Mouse (Mus musculus) forebrain, embryonic 10.5 days (tissue): ENCODE results near the gene Crb3. TPM values are rescaled to one million over a fixed set of nuclear protein-coding genes. Genes with fewer than 3 reads are reported as not detected.
"Not testable (repeated sequence)": the region's sequence is repeated elsewhere in the genome, so short reads cannot be mapped to it uniquely, and the experiment has no call there.

Experiments
- DNase-seq: peaks from one replicate; pipeline ENCODE4 v3.0.0-alpha.2; 2017; ENCODE audit warnings: low spot score; ENCODE audit errors: extremely low spot score
- H3K27ac ChIP-seq: fragments of 300-500 bp; sonication (generic); 2 replicates; pipeline ENCODE4 v1.5.1; 2016; ENCODE audit warnings: mild to moderate bottlenecking
- H3K27me3 ChIP-seq: fragments of 300-500 bp; sonication (generic); 2 replicates; pipeline ENCODE4 v1.6.1; 2016; ENCODE audit warnings: mild to moderate bottlenecking; ENCODE audit not compliant: poor library complexity, severe bottlenecking
- H3K36me3 ChIP-seq: fragments of 300-500 bp; sonication (generic); replicated peaks from 2 replicates; pipeline ENCODE4 v1.6.1; 2016; ENCODE audit warnings: mild to moderate bottlenecking, moderate library complexity
- H3K4me1 ChIP-seq: fragments of 300-500 bp; sonication (generic); 2 replicates; pipeline ENCODE4 v1.6.1; 2016
- H3K4me3 ChIP-seq: fragments of 300-500 bp; sonication (generic); 2 replicates; pipeline ENCODE4 v1.5.1; 2016; ENCODE audit warnings: mild to moderate bottlenecking, moderate library complexity
- H3K9me3 ChIP-seq: fragments of 300-500 bp; sonication (generic); 2 replicates; pipeline ENCODE4 v1.6.1; 2016; ENCODE audit warnings: mild to moderate bottlenecking, moderate library complexity
- WGBS: fragments of 180-500 bp; shearing (Covaris S2); methylation state at CpG from one replicate; pipeline ENCODE4 v1.1.7; 2016; 5-methylcytosine and 5-hydroxymethylcytosine counted together
- polyA plus RNA-seq: library from polyadenylated mRNA; unstranded; fragments of >200 nt; fragmentation: Nextera tagmentation; extraction: Ambion mirVana; gene quantifications from 2 replicates; pipeline ENCODE4 v1.2.1, GENCODE M21; 2016

The Crb3 gene
- polyA plus RNA-seq, 1 experiment from 2014 or later: 3.6 TPM

DNA sequence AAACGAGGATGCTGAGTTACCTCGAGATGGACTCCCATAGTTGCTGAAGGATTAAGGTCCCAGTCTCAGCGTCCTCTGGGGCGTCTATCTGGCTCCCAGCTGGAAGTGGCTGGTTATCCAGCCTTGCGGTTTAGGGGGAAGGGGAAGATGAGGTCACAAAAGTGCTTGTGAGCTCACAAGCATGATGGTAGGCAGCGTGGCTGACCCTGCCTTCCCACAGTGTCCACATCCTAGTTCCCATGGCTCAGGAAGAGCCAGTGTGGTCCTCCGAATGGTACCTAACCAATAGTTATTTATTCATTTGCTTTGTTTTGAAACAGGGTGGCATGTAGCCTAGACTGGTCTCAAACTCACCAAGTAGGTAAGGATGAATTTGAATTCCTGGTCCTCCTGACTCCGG is 17.4 kb upstream of the Crb3 start, which contains the start of gene Slc25a41:
Gene Slc25a41 (minus strand): TSS at position 101 of the 400 bp plus-strand sequence.
- WGBS: 73% methylated on average over 8 of the region's 8 CpGs
- DNase-seq: no peak
- Histone ChIP-seq H3K36me3 (peaks cover 18% of the 10 kb centered on the region), H3K27me3 (peaks cover 25% of the 10 kb centered on the region), H3K4me1 (no peaks in the 10 kb centered on the region), H3K4me3 (no peak within 1 kb of the TSS), H3K27ac (no peak within 1 kb of the TSS), H3K9me3 (no peaks in the 10 kb centered on the region)

DNA sequence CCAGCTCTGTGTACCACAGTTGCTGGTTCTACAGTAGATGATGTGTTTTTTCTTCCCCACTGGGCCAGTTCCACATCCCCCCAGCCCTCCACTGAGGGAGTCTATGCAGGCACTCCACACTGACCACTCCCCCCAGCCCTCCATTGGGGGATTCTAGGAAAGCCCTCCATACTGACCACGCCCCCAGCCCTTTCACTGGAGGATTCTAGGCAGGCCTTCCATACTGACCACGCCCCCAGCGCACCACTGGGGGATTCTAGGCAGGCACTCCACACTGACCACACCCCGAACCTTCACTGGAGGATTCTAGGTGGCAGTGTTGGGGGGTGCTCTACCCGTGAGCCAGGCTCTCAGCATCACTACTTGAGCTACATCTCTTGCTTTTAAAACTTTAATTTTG is 11.5 kb upstream of the Crb3 start:
- Histone ChIP-seq H3K36me3 (peaks cover 68% of the 10 kb centered on the region), H3K9me3 (no peaks in the 10 kb centered on the region; the same call in 1 of the 2 replicates), H3K4me1 (no peaks in the 10 kb centered on the region), H3K27ac (no peak overlapping the region), H3K27me3 (no peaks in the 10 kb centered on the region), H3K4me3 (no peak overlapping the region)
- DNase-seq: no peak
- WGBS: 37% methylated on average over 5 of the region's 5 CpGs

DNA sequence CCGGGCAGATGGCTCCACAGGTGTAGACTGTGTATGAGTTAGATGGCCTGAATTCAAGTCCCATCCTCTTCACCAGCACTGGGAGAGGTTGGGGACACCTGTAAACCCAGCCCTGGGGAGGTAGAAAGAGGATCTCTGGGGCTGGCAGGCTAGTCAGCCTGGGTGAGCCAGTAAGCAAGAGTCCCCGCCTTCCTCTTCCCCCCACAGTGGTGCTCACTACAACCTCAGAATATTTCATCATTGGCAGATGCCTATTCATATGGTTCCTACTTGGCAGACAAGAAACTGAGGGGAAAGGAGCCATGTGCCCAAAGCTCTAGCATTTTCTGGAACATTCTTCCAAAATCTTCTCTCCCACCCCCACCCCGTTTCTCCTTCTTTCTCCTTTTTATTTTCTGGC is 10.1 kb upstream of the Crb3 start:
- Histone ChIP-seq H3K4me1 (no peaks in the 10 kb centered on the region), H3K4me3 (no peak overlapping the region), H3K27ac (no peak overlapping the region), H3K9me3 (no peaks in the 10 kb centered on the region; the same call in 1 of the 2 replicates), H3K36me3 (peaks cover 82% of the 10 kb centered on the region), H3K27me3 (no peaks in the 10 kb centered on the region)
- WGBS: 95% methylated on average over 3 of the region's 3 CpGs
- DNase-seq: no peak

DNA sequence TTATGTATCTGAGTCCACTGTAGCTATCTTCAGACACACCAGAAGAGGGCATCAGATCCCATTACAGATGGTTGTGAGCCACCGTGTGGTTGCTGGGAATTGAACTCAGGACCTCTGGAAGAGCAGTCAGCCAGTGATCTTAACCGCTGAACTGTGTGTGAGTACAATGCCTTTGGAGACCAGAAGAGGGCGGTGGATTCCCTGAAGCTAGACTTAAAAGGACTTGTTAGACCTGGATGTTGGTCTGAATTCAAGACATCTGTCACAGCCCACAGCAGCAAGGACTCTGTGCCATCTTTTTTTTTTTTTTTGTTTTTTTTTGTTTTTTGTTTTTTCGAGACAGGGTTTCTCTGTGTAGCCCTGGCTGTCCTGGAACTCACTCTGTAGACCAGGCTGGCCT is 7.2 kb upstream of the Crb3 start:
- H3K9me3 ChIP-seq, H3K4me3 ChIP-seq, H3K27me3 ChIP-seq, H3K27ac ChIP-seq, H3K4me1 ChIP-seq, DNase-seq: not testable (repeated sequence)
- peaks cover 90% of the 10 kb centered on the region for H3K36me3 ChIP-seq
- 82% methylated on average over 4 of the region's 4 CpGs for WGBS

DNA sequence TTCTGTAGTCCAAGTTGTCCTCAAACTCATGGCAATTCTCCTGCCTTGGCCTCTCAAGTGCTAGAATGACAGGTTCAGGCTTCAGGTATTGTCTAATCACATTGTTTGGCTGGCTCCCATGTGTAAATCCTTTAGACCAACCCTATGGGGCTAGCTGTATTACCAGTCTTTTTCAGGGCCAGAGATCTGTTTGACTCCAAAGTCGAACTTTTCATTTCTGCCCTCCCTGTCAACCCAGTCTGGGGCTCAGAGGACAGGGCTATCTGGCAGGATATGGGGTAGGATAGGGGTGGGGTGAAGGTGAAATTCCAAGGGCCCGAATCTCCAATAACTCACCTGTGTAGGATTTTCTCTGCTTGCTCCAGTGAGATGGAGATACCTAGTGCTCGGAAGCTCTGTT is 2.7 kb upstream of the Crb3 start:
- peaks cover 21% of the 10 kb centered on the region for H3K27me3 ChIP-seq
- 89% methylated on average over 3 of the region's 3 CpGs for WGBS
- no peak overlapping the region for H3K27ac ChIP-seq
- peaks cover 63% of the 10 kb centered on the region for H3K36me3 ChIP-seq
- H3K4me1 ChIP-seq: peaks cover 33% of the 10 kb centered on the region
- no peak for DNase-seq
- H3K9me3 ChIP-seq: no peaks in the 10 kb centered on the region; the same call in 1 of the 2 replicates
- no peak overlapping the region for H3K4me3 ChIP-seq

DNA sequence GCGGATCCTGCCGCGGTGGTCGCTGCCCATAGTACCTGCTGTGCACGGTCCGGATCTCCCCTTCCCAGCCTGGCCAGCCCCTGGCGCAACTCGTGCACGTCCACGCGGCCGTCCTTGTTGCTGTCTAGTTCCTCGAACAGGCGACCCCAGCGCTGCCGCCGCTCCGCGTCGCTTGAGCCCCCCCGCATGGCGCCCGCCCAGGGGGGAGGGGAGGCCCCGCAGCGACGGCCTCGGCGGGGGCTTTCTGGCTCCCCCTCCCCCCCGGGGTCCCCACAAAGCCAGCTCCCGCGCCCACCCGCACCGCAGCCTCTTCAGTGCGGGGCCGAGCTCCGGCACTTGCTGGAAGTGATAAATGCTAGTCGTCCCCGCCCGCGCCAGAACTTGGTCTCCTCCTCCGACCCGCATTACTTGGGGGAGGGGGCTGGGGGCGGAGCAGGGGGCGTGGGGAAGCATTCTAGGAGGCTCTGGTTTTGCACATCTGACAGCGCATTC is 627 bp downstream of the Crb3 start, which contains the start of gene Slc25a23:
Gene Slc25a23 (minus strand): TSS at position 378 of the 492 bp plus-strand sequence.
- H3K36me3 ChIP-seq: peaks cover 30% of the 10 kb centered on the region
- DNase-seq: peak; percentile 85
- peak within 1 kb of the TSS; percentile 89 for H3K4me3 ChIP-seq
- peak within 1 kb of the TSS; percentile 92 for H3K27ac ChIP-seq
- peaks cover 52% of the 10 kb centered on the region for H3K27me3 ChIP-seq
- H3K9me3 ChIP-seq: no peaks in the 10 kb centered on the region
- WGBS: under 1% methylated on average over 21 of the region's 45 CpGs
- H3K4me1 ChIP-seq: peaks cover 46% of the 10 kb centered on the region

DNA sequence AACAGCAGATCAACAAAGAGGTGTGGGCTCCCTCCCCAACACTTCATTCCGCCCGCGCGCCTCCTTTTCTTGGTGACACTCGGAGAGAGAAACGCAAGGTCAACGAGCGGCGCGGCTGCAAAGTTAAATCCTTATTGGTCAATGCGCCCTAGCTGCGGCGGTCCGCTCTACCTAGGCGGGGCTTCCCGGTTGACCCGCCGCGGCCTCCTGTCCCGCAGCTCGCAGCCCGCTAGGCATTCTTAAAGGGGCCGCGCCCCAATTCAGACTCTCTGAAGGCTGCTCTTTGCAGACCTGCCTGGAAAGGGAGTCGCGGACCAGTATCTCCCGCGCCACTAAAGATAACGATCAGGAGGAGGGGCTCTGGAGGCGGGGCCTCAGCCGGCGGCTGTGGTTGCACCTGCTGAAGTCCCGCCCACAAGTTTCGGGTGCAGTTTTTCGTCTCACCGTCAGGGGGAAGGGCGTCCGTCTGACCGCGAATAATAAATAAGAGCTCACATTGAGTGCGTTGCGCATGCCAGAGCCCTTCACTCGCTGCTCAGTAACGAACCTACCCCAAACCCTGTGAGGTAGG is 1.4 kb downstream of the Crb3 start:
- Histone ChIP-seq H3K4me1 (peaks cover 46% of the 10 kb centered on the region), H3K9me3 (no peaks in the 10 kb centered on the region), H3K27me3 (peaks cover 60% of the 10 kb centered on the region), H3K36me3 (peaks cover 22% of the 10 kb centered on the region), H3K4me3 (peak overlapping the region; percentile 89), H3K27ac (peak overlapping the region; percentile 92)
- WGBS: under 1% methylated on average over 44 of the region's 44 CpGs
- peak; percentile 95 for DNase-seq

DNA sequence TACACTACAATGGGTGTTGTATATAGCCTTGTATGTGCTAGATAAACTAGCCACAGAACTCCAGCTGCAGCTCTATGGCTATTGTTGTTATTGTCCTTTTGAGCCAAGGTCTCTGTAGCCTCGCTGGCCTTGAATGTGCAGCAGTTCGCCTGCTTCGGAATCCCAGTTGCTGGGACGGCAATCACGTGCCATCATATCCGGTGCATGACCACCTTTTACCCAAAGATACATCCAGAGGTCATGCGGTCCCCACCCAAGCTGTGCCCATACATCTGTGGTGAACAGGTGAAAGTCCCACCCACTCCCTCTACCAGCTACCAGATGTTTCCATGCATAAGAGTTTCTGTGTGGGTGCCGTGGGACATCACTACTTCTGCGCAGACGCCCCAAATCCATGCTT is 2.2 kb downstream of the Crb3 start:
- H3K4me1 ChIP-seq: peaks cover 46% of the 10 kb centered on the region
- 38% methylated on average over 10 of the region's 10 CpGs for WGBS

DNA sequence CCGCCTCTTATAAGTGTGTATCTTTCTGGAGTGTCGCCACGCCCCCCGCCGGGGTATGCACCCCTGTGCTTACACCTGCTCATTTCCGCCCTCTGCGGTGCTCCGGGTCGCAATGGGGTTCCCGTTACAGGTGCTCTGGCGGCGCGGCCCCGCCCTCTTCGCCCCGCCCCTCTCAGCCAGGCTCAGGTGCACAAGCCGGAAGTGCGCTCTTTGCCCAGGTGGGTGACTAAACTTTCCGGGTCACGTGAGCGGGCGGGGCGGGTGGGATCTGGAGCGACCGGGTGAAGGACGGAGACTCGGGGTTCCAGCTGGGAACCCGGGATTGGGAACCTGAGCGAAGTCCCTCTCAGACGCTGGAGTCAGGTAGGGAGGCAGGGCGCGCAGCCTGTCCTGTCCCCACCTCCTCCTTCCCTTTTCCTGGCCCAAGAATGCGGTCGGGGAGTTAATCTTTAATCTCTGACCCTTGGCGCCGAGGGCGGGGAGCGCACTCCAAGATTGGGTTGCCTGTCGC is 3.2 kb downstream of the Crb3 start:
- DNase-seq: no peak
- Histone ChIP-seq H3K36me3 (peaks cover 9% of the 10 kb centered on the region), H3K27ac (0 out of 2 replicates have a peak overlapping the region, but pooled peaks have one; percentile 25), H3K4me1 (peaks cover 46% of the 10 kb centered on the region), H3K9me3 (no peaks in the 10 kb centered on the region), H3K27me3 (peaks cover 77% of the 10 kb centered on the region), H3K4me3 (peak overlapping the region; percentile 49)
- 1% methylated on average over 39 of the region's 39 CpGs for WGBS

More for the DNA sequence above, 2.2 kb downstream of the Crb3 start:
- Histone ChIP-seq H3K36me3 (peaks cover 15% of the 10 kb centered on the region), H3K27me3 (peaks cover 68% of the 10 kb centered on the region), H3K4me3 (peak overlapping the region; percentile 89), H3K27ac (no peak overlapping the region), H3K9me3 (no peaks in the 10 kb centered on the region)
- no peak for DNase-seq

DNA sequence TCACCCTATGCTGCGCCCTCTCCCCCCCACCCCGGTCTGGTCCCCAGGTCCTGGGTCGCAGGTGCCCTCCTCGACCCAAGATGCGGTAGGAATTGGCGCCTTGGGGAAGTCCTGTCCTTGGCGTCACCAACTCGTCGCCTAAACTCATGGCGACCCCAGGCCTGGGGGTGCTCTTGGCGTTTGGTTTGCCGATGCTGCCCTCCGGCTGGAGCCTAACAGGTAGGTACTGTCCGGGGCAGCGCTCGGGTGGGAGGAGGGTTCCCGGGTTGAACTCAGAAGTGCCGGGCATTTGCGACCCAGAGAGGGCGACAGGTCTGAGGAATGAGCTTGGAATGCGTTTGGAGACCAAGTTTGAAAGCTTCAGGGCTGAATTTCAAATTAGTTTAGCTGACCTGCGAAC is 3.6 kb downstream of the Crb3 start:
- Histone ChIP-seq H3K27ac (0 out of 2 replicates have a peak overlapping the region, but pooled peaks have one; percentile 25), H3K9me3 (no peaks in the 10 kb centered on the region), H3K4me1 (peaks cover 46% of the 10 kb centered on the region), H3K36me3 (peaks cover 5% of the 10 kb centered on the region), H3K4me3 (peak overlapping the region; percentile 49), H3K27me3 (peaks cover 80% of the 10 kb centered on the region)
- DNase-seq: no peak
- under 1% methylated on average over 22 of the region's 22 CpGs for WGBS

DNA sequence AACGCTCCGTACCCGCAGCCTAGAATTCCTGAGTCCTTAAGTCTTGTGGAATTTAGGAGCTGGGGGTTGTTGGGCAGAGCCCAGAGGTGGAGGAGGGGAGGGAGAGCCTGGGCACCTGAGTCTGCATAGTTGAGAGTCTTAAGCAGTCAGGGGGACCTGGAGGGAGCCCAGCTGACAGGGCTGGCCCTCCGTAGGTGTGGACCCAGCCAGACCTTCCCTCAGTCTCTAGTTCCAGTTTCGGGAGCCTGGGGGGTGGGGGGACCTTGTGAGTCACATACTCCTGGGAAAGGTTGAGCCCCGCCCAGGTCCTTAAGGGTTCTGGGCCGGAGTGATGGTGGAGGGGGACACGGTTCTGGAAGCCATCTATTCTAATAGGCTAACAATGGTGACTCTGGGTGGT is 4.1 kb downstream of the Crb3 start:
- no peak overlapping the region for H3K27ac ChIP-seq
- peaks cover 77% of the 10 kb centered on the region for H3K27me3 ChIP-seq
- peaks cover 43% of the 10 kb centered on the region for H3K4me1 ChIP-seq
- WGBS: 6% methylated on average over 8 of the region's 8 CpGs
- no peaks in the 10 kb centered on the region for H3K9me3 ChIP-seq
- H3K36me3 ChIP-seq: no peaks in the 10 kb centered on the region
- H3K4me3 ChIP-seq: peak overlapping the region; percentile 18; the same call in 1 of the 2 replicates
- DNase-seq: no peak

DNA sequence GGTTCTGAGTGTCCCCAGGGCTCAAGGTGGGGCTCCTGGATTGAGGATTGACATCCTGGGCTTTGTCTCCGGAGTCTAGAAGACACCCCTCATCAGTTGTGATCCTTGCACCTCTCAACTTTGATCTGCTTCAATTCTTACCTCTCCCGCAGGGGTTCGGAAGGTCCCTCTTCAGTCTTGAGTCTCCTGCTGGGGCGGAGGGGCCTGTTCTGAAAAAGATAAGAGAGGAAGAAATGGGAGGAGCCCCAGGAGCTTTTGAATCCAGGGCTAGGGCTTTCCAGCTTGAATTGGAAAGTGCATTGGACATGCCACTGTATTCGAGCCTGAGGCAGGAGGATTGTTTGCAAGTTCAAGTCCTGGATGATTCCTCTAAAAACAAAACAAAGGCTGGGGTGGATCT is 8.0 kb downstream of the Crb3 start:
- Histone ChIP-seq H3K4me3 (no peak overlapping the region), H3K36me3 (no peaks in the 10 kb centered on the region), H3K9me3 (no peaks in the 10 kb centered on the region), H3K27ac (no peak overlapping the region), H3K27me3 (peaks cover 71% of the 10 kb centered on the region), H3K4me1 (peaks cover 22% of the 10 kb centered on the region)
- WGBS: 64% methylated on average over 5 of the region's 5 CpGs
- DNase-seq: no peak

DNA sequence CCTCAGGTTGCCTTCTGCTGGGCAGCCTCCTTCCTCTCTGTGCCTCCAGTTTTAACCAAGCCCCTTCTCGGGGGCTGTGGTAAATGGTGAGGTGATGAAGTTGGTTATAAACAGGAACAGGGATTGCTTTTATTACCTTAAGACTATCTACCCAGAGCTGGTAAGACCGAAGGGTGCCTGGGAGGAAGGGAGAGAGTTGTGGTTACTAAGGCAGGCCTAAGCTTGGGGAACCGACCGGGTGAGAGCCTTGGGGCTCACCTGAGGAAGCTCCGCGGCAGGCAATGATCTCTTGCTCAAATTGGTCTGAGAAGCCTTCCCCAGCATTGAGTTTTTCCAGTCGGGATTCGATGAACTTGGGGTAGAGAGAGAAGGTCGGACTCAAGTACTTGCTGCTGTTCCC is 11.4 kb downstream of the Crb3 start:
- peak; percentile 18 for DNase-seq
- Histone ChIP-seq H3K36me3 (no peaks in the 10 kb centered on the region), H3K27ac (peak overlapping the region; percentile 77), H3K27me3 (peaks cover 44% of the 10 kb centered on the region), H3K4me1 (peaks cover 19% of the 10 kb centered on the region), H3K9me3 (no peaks in the 10 kb centered on the region), H3K4me3 (peak overlapping the region; percentile 43)
- WGBS: 9% methylated on average over 9 of the region's 9 CpGs
